Mouse (Mus musculus): ENCODE results near the gene Ppp1r3g.

Gene Ppp1r3g

DNA sequence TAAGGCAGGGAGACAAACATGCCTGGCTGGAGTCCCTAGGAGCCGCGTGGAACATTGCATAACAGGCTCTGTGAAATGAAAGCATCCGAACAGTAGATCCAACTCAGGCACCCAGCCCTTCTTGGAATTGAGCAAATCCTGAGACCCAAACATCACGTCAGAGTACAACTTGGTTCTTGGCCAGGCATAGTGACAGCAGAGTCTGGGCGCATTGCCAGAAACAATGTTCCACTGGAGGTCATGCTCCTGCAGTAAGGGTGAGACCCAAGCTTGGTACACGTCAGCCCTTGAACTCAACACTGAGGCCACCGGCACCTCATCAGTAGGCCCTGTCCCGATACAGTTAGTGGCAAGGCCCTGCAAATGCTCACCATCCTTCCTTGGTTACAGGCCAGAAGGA is 35.4 kb downstream of the Ppp1r3g start:
- DNase-seq (ENCODE audit: inconsistent age in 2 of 2, low spot score in 1 of 2) = peak; percentile 95 to 98

DNA sequence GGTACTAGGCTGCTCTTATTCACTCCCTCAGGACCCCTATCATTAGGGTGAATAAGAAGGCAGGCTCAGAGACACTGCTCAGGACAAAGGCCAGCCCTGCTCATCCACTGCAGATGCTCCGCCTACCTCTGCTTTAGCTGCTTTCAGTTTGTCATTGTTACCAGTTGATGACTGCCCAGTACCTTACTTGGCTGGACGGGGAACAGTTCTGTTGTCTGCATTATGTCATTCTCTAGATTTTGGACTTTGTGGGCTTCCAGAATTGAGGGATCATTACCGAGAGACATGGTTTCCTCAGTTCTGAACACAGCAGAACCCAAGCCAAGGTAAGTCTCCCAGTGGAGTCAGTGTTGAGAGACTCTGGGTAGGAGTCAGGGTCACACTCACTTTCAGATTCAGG is 36.6 kb downstream of the Ppp1r3g start:
- peak; percentile 30 to 61 for DNase-seq (ENCODE audit: inconsistent age in 2 of 2, low spot score in 1 of 2)

DNA sequence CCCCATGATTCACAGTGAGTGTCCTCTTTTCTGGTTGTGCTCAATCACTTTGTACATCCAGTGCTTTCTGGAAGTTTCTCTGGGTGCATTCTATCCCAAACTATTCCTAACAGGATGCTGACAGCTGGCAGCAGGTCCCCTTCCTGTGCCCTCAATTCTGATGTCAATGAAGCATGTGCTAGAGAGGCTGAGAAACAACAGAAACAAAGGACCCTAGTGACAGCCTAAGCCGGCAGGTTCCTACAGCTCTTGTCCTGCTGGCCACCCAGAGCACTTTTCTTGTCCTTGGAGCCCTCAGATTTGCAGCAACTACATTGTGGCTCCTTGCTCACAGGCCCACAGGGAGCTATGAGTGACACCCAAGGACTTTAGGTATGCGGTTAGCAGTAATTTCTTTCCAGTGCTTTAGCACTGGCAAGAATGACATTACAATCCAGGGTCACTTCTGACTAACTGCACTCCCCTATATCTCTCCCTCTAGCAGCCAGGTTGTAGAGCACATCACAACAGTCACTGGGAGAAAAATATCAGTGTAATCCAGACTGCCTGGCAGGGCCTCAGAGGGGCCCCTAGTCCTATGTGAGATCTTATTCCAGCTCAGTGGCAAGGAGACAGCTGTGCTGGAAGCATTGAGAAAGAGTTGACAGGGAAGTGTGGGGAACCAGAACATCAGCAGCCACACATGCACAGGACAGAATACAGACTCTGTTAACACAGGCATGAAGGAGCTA is 37.2 kb downstream of the Ppp1r3g start:
- peak; percentile 61 to 81 for DNase-seq (ENCODE audit: inconsistent age in 2 of 2, low spot score in 1 of 2)

DNA sequence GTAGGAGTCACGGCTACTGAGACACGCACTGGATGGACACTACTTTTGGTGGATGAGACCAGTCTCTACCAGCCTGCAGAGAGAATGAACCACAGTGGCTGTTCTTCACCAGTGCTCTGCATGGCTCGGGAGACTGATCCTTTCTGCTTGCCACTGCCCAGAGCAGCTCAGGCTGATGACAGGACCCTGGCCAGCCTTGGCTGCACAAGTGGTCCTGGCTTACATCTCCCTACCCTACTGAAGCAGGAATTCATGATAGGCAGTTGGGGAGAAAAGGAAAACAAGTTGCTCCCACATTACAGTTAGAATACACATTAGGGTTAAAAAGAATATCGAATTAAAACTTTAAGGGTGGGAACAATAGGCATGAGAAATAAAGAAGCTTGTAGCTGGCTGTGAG is 39.0 kb downstream of the Ppp1r3g start:
- DNase-seq (ENCODE audit: inconsistent age in 2 of 2, low spot score in 1 of 2) = no peak

DNA sequence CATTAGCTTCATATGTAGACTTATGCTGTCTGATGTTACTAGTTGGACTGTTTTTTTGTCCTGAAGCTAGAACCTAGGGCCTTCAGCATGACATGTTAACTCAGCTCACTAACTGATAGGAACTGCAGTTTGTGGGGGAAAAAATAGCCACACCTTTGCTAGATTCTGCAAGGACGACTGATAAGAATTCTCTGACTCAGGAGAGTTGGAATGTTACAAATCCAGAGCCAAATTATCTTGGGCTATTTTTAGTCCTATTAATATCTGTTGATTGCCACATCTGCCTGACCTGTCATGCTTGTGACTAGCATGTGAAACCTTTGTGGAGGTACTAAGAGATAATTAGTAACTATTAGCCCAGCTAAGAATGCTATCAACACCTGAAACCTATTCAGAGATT is 42.2 kb downstream of the Ppp1r3g start:
- DNase-seq (ENCODE audit: inconsistent age in 2 of 2, low spot score in 1 of 2) = no peak

DNA sequence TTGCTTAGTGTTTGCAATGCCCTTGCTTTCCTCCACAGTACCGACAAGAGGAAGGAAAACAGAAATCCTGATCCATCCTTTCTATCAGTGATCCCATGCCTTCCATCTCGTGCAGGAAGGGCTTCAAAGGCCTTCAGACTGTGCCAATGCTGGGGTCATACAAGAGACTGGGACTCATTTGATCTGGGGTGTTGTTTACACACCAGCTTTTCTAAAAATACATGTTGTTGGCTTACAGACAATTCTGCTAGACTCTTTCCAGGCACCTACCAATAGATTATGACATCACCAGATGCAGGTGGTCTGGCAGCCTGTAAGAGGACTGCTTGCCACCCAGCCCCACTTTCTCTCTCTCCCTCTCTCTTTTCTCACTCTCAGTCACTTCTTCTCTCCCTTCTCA is 51.3 kb downstream of the Ppp1r3g start:
- no peak for DNase-seq (ENCODE audit: inconsistent age in 2 of 2, low spot score in 1 of 2)

DNA sequence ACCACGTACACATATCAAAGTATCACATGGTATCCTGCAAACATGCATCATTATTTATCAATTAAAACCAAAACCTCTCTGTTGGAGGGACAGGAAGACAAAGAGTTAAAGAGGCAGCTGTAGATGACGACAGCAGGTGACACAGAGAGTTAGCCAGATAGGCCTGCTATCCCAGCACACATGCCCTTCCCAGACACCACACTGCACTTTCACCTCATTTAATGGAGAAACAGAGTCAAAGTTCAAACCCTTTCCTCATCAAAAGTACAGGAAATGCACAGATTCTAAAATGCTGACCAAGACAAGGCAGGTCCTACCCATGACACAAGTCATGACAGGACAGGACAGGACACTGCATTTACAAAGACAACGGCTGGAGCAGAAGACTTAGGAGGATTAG is 57.0 kb downstream of the Ppp1r3g start:
- no peak for DNase-seq (ENCODE audit: inconsistent age in 2 of 2, low spot score in 1 of 2)

DNA sequence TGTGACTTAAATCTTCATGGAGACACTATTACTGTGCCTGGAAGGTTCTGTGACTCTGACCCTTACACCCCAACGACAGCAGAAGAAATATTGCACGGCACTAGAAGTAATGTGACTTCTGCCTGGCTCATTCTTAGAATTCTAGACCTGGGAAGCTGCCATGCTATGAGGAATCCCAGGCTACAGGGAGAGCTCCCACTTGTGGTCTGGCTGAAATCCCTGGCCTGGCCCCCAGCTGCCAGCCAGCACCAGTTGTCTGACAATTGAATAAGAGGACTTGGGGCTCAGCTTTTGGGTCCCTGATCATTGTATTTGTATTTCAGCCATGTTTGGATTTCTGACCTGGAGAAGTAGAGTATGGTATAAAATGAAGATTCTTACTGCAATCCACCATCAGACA is 59.4 kb downstream of the Ppp1r3g start:
- no peak for DNase-seq (ENCODE audit: inconsistent age in 2 of 2, low spot score in 1 of 2)

DNA sequence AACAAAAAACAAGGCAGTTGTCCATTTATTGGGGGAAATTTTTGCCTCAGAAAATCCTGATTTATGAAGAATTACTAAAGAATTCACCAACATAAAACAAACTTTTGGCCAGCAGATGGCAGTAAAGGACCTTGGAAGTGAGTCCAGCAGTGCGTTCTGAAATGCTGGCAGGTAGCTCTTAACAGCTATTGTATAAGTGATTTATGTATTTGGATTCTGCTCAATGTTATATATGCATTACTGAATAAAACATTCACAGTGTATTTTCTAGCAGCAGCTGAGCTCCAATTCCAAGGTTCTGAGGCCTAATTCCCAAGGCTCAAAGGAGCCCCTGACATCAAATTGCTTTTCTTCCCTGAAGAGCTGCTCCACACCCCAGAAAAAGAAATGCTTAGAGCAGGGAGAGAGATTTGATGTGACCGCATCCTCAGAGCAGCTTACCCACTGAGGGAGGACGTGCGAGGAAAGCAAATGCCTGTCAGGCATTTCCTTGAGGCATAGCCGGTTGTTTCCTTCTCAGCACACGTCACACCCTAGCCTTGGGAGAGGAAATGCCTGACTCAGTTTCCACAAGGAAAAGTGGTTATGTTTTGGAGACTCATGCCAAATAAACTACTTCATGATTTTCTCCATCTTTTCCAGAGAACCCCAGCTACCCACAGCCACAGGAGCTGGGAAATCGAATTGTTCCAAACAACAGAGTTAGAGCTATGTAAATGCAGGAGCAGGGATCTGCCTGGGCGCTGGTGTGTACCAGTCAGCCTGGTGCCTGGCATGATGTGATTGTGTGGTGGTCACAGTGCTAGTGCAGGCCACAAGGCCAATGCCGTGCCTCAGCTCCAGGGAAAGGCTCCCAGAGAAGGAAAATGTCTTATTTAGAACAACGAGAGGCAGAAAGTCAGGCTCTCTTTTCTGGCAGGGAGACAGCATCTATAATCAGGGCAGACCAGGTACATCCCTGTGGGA is 61.0 kb downstream of the Ppp1r3g start:
- peak; percentile 49 to 92 for DNase-seq (ENCODE audit: inconsistent age in 2 of 2, low spot score in 1 of 2)
